Mouse (Mus musculus) heart, adult 8-10 months (tissue): Measurements from ENCODE around the gene Gc. TPM values are rescaled to one million over a fixed set of nuclear protein-coding genes. Genes with fewer than 3 reads are reported as not detected.
A peak's percentile ranks its signal among the peaks of the same experiment; 100 is the strongest.

Experiments
- DNase-seq: peaks from one replicate; pipeline ENCODE4 v3.0.0; 2022; ENCODE audit warnings: low spot score
- total RNA-seq, 4 experiments: library from RNA; stranded (reverse); gene quantifications; 2 replicates each; pipeline ENCODE4 v1.2.4; 2022

Gc gene
- not detected for total RNA-seq

DNA sequence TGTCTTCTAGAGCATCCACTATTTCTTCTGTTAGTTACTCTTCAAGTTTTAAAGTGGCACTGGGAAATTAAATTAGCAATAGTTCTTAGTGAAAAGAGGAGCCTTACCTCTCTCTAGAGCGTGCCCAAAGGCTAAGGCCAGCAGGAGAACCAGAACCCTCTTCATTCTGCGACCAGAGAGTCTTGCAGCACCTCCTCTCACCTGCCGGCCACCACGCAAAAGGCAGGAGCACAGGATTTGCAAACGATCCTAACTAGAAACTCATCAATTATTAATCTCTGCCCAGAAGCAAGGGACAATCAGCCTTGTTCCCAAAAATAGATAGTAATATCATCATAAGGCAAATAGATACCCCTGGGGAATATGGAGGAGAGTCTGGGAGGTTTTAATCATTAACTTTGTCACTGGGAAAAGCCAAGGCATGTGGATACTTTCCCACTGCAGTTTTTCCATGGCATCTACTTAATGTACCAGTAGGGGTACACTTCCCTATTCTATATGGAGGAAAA is at the start of gene Gc:
Gene Gc, minus strand, starts transcription at position 345 of the 509 bp plus-strand sequence.
- no peak for DNase-seq

DNA sequence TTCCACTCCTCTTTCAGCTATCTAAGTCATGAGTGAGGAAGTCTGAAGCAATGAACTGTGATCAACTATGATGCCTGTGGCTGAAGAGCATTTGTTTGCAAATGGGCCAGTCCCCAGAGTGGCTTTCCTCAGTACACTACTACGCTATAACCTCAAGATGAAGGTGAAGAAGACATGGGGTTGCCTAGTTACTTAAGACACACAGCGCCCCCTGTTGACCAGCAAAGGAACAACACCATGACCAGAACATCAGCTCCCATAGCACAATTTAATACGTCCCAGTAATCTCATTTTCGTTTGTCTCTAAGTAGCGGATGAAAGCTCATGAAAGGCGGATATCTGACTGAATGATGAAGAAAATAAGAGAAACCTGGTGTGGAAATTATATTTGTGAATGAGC is 42.5 kb upstream of the Gc start:
- no peak for DNase-seq

DNA sequence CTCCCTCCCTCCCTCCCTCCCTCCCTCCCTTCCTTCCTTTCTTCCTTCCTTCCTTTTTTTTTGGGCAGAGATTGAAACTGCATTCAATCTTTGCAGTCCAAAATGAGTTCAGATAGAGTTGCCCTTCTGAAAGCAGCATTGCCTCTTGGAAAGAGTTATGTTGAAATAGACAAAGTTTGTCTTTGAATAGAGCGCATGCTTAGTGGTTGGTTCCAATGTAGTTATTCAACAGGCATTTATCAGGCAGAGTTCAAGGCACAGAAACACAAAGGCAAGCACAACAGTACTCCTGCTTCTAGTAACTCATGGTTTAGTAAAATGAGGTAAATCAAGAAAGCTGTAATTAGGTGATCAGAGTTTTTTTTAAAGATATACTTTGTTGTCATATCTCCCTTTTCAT is 34.9 kb upstream of the Gc start:
- no peak for DNase-seq

DNA sequence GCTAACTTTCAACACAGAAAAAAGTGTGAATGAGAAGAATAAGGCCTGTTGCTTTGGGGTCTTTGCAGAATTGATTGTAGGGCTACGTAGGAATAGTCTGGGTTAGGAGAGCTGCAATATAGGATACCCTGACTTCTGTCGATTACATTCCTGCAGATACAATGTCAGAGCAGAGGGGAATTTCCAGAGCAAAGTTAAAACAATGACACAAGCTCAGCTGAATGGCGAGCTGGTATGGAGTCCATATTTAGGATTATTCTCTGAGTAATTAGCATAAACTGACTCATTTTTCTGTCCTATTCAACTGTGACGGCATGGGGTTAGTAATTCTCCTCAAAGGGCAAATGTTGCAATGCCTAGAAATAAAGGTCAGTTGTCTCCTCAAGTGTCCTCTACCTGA is 12.8 kb upstream of the Gc start:
- DNase-seq, result no peak

DNA sequence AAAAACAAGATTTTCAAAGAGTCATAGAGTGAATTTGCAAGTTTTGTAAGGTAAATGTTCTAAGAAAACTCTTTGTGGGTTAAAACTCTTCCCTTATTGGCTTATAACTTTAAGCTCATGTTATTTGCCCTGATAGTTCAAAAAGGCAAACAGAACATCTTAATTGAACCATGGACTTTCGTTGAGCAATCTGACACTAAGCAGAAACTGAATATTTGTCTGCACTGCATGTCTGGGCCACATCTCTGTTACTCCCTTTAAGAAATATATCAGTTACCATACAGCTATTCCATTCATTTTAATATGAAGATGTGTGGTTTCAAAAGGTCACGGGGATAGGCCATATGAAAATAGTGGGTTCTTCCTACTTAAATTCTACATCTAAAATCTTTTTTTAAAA is 10.2 kb upstream of the Gc start:
- DNase-seq, result no peak

DNA sequence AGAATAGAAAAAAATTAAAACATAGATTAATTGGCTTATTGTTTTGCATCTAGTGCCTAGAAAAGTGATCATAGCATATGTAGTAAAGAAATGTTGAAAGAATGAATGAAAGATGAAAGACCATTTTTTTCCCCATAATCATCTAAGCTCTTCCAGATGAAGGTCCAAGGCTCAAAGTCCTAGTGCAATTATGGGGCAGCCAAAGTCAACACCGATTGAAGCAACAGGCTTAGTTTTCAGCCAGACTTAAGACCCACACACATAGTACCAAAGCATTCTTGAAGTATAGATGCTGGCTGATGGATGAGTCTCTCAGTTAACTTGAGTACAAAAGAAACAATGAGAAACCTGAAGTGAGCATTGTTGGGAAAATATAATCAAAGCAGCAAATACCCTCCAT is 9.3 kb upstream of the Gc start:
- no peak for DNase-seq

DNA sequence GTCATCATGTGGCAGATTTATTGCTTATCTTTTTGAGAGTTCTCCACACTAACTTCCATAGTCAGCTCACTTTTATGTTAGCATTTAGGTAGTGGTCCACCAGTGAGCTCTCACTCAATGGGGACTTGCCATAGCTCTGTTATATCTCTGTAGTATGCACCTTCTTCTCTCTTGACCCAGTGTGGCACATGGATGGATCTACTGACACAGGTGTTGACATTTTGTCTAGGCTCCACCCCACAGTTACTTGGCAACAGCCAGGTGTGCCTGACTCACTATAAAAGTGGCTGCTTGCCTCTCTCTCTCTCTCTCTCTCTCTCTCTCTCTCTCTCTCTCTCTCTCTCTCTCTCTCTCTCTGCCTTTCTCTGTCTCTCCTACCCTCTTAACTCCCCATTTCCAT is 8.6 kb upstream of the Gc start:
- DNase-seq, result no peak

DNA sequence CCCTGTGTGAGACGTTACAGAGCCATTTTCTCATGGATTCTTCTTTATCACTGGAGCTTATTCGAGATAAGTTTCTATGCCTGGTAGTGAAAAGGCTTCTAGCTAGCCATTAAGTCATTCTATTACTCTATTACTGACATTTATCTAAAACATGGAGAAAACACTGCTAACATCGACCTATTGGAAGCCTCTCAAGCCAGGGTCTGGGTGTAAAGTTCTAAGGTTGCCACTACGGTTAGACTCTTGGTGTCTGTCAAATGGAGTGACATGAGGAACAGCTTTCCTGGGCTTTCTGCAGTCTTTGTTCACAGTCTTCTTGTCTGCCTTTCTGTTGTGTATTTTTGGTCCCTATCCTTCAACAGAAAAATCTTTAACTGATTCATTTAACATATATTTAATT is 4.1 kb upstream of the Gc start:
- DNase-seq, result no peak

DNA sequence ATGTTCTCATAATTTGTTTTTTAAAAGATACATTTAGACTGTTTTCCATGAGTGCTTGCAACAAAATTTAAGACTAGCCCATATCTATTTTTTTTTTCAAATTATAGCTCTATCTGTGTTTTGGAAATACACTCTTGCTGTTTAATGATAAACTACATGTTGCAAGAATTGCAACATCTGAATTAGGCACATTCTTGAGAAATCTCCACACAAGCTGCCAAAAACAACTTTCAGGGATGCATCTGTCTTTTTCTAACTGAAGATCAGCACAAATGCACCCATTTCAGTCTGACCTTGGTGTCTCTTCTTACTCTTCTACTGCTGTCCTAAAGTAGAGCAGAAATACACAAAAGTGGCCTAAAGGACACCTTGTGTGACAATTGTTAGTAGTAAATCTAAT is 1.9 kb upstream of the Gc start:
- DNase-seq, result peak; percentile 4

DNA sequence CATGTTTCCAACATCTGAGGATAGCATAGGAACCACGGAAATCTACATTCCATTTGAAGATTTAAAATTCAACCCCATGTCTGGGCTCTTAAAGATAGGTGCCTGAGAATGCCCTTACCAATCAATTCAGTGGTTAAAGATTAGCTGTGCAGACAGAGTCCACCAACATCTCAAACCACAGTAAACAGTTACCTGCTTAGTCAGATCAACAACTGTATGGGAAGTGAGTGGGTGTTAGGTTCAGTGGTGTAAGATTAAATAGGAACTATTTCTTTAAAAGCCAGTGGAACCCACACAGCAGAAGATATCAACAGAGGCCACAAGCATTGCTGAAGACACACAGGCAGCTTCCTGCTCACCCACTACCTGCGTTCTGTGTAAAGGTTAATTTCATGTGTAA is 1.3 kb upstream of the Gc start:
- no peak for DNase-seq

DNA sequence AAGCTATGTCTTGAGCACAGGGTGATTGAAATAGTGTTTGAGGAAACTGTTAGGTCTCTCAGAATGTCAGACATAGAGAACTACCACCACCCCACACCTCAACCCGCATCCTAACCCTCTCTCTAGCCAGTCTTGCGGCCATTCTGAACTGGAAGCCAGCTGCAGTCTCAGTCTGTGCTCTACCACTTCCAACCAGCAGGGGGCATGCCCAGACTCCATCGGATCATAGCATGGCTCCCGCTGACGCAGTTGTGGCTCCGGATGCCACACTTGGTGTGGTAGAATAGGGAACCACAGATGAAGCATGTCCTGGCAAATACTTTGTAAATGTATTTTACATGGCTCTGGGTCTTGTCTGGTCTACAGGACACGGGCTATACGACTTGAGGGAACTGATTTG is 2.2 kb downstream of the Gc start:
- no peak for DNase-seq

DNA sequence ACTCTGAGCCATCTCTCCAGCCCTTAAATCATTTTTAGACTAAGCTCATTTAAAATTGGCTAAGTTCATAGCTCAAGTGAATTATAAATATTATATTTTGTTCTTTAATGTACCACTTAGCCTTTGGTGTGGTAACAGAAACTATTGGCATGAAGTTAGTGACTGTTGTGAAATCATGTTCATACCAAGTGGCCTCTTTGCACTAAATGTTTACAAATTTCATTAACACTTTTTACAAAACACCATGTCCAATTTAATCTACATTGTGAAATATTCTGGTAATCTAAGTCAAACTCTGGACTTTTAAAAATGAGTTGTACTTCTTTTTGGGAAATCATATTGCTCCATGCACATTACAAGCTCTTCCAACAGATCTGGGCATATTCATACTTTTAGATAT is 6.9 kb downstream of the Gc start:
- DNase-seq, result no peak

DNA sequence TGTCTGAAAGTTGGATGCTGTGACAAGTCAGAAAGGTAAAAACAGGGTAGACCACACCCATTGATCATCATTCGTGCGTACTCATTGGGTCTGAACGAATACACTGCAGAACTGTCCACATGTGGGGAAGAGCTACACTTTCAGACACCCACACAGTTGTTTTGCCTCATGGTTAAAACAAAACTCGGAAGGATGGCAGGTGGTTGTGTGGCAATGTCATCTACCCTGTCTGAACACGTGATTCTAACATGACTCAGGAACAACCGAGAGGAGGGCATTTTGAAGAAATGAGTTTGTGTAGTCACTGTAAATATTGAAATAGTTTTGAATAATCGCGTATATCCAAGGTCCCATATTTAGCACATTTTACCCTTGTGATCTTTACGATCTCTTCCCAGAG is 8.4 kb downstream of the Gc start:
- no peak for DNase-seq

DNA sequence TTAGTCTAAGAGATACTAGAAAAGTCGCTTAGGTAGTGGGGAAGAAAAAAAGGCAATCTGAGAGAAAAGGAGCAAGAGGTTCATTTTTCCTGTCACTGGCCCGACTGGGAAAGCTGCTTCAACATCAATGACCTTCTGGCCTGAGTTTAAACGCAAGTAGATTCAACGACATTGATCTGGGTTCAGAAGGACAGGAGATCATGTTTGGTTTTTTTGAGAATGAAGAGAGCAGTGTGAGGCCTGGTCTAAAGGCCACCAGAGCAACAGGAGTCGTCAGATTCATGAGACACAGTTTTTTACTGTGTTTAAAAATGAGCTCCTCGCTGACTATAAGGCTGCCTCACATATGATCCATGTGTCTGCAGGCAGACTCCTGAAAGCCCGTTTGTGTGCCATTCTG is 9.7 kb downstream of the Gc start:
- DNase-seq, result no peak

DNA sequence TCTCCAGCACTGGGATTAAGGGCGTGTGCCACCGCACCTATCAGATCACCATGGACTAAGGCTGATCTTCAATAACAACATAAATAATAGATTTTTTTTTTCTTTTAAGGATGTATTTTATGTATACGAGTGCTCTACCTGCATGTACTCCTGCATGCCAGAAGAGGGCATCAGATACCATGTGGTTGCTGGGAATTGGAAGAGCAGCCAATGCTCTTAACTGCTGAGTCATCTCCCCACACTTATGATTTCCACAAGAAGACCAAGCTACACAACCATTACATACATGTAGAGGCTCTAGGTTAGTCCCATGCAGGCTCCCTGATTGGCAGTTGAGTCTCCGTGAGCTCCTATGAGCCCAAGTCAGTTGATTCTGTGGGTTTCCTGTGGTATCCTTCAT is 13.3 kb downstream of the Gc start:
- no peak for DNase-seq

DNA sequence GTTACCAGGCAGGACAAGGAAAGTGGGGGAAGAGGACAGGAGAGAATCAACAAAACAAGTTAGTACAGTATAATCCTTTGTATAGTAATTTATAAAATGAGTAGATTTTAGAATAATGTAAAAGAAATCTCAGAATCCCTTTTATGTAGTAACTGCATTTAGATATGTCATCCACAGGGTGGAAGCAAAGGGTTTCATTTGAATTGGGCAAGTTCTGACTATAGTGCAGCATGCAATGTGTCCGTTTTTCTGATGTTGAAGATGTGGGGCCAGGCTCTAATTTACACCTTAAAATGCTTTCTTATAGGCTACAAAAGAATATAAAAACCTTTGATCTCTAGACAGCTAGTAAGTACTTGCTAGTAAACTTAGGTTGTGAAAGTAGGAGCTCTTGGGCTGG is 46.2 kb downstream of the Gc start:
- DNase-seq, result no peak

DNA sequence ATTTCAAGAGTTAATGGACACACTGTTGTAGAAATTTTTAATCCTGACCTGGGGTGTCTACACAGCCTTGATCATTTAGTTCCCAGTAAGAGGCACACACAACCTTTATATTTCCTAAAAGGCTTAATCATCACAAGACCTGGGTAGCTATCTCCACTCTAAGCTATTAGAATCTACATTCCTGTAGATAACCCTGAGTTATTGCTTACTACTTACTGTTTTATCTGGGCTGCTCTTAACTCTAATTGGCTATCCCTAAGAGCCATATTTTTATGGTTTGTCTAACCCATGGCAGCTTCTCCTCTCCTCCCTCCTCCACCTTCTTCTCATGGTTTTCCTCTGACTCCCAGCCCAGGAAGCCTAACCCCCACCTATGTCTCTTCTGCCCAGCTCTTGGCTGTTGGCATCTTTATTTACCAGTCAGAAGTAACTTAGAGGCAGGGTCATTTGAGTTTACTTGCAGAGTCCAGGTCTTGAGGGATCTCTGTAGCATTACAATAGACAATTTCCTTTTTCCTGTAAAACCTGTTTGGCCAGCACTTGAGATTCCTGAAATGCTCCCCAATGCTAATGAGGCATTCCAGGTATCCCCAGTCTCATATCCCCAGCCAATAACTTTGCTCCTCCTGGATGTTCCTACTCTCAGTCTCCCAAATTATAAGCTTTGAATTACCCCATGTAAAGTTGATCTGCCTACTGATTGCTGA is 50.2 kb downstream of the Gc start:
- no peak for DNase-seq

DNA sequence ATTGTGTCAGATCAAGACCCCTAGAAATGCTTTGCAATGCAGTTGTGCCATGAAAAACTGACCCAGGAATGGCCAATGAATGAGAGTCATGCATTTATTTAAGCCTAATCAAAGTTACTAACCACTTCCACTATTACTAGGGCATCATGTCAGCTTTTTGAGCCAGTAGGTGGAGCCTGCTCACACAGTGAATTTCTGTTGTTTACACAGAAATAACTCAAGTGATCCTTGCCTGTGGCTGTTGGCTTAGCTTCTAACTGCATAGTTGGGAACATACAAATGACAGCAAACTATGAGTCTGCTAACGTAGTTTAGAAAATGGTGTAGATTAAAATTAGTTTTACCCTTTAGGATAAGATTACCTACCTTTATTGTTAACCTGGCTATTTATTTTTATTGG is 52.6 kb downstream of the Gc start:
- DNase-seq, result no peak

DNA sequence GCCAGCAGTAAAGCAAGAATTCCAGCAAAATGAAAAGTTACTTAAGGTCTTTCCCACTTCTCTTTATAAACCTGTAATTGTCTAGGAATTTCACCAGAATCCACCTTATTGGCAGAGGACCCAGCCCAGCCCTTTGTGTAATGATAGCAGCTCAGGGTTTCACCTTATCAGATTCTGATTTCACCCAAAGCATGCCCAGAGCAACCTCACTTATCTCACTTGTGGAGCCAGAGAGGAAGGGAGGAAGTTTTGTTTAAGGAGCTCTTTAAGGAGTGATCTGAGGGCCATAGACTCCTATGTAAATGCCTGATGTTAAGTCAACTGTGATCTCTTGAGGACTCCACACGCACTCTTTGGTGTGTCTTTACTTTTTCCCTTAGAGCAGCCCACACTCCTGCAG is 67.3 kb downstream of the Gc start:
- no peak for DNase-seq

DNA sequence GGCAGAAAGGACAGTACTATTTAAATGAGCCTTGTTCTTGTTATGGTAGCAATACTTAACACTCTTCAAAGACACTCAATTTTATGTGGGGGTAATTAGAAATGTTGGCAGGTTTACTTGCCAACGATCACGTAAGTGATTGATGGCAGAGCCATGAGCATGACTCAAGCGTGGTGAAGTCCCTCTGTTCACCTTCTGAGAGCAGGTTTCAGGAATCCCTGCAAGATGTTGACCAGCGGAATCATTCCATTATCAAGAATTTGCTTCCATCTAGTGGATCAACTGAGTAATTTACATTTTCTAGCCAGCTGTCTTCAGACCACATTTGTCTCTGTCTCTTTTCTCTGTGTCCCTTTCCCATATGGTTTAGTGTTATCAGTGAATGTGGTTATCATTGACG is 73.5 kb downstream of the Gc start:
- DNase-seq, result peak; percentile 5

DNA sequence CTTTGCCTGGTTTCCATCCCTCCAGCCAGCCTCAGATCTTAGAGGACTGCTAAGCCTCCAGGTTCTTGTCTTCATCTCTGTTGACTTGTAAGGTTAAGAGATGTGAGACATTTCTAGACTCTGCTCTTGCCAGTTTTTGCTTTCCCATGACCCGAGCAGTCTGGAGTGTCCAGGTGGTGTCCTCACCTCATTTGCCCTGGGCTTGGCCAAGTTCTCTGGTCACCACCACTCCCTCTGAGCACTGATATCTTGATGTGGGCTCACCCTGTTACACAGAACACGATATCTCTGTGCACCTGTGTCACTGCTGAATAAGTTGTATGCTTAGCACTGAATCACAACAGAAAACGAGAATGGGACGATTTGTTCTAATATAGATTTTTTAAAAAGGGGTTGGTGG is 76.4 kb downstream of the Gc start:
- no peak for DNase-seq

DNA sequence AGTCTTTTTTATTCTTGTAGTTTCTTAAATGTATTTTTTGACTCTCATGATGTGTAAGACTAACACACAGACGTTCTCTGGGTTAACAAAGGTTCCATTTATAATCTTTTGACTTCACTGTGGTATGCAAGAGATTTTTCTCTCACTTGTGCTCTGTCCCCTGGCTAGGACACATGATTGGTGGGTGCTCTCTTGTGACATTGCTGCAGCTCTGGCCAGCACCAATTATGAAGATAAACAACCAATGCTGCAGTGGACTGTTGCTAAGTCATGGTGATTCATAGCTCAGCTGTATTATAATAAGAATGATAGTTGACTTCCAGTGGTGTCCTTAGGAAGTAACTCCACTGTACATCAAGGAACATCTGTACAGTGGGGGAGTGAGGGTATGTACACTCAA is 87.6 kb downstream of the Gc start:
- no peak for DNase-seq

DNA sequence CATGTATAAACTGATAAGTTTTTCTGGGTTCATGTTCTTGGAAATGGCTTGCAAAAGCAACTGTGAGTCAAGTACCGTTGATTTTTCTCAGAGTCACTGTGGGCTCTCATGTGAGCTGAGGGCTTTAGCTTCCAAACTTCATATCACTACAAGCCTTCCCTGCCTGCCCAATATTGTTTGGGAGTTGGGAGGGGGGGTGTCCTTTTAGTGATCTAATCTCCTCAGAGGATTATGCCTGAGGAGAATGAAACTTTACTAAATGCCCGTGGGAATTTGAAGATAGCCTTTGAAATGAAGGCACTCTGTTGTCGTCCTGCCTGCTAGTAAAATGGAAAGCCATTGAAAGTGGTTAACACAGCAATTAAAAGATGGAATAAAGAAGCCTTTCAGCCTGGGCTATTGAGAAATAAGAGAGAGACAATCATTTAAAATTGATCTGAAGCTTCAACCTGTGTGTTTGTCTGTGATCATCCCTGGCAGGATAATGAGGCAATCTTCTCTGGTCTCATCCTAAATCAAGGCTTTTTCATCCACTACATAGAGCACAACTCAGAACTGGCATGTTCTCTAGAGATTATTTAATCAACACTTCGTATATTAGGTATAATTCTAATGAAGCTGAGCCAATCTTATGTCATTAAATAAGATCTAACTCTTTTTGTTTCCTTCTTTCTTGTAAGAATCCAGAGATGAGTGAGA is 89.5 kb downstream of the Gc start:
- DNase-seq, result no peak
